Mouse (Mus musculus) spleen, adult 2 months (tissue): ENCODE measurements around the gene N4bp2.

ENCODE experiments used
- CTCF ChIP-seq: fragments of 200-500 bp; IDR thresholded peaks from 2 replicates; pipeline ENCODE4 v1.5.1; 2011; ENCODE audit warnings: mild to moderate bottlenecking, inconsistent platforms; ENCODE audit not compliant: insufficient read depth, insufficient read length, insufficient replicate concordance; ENCODE audit errors: extremely low read depth
- POLR2A ChIP-seq: fragments of 200-500 bp; IDR thresholded peaks from 2 replicates; pipeline ENCODE4 v1.6.1; 2011; ENCODE audit warnings: low read depth, low read length, inconsistent platforms

DNA sequence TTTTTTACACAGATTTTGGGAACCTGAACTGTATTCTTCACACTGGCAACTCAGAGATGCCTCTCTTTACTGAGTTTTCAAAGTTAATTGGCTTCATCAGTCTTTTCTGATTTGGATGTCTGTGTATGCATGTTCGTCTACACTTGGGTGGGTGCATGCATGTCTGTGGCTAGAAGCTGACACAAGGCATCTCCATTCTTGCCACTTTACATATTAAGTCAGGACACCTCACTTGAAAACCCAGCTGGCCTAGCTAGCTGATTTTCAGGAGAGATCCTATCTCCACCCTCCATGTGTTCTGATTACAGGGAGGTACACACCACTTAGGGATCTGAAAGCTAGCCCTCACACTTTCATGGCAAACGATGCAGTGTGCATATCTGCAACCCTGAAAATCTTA, 2.7 kb upstream of the N4bp2 start:
- no peak for TF ChIP-seq CTCF
- no peak for TF ChIP-seq POLR2A
